Mouse (Mus musculus): Measurements from ENCODE around the gene Rabggta.
A peak's percentile ranks its signal among the peaks of the same experiment; 100 is the strongest.

Gene Rabggta

DNA sequence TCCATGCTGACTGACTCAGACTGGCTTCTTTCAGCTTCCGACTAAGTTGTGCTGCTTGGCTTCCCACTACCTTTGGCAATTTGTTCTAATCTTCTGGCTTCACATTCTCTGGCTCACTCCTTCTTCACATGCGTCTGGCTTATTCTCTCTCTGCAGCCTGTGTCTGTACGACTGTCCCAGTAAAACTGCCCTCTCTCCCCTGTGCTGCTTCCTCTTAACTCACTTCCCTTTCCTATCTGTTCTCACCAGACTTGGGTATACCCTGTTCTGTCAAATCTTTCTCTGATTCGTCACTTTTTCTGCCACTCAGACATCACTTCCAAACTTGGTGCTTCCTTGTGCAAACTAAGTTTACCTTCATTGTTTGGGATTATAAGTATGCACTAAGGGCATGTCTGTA is 24.8 kb downstream of the Rabggta start:
- DNase-seq (ENCODE audit: low read depth, low spot score), result no peak

DNA sequence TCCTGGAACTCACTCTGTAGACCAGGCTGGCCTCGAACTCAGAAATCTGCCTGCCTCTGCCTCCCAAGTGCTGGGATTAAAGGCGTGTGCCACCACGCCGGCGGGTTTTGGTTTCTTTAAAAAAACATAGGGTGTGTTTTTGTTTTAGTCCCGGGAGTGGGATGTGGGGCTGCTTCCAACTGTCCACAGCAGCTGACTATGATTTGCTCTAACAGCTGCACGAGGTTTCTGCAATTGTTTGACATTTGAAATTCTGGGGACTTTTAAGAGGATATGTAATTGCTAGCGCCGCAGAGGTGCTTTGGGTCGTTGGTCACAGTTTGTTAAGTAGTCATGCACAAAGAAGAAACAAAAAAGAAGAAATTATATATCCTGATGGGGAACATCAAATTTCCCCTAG is 32.6 kb downstream of the Rabggta start:
- DNase-seq (ENCODE audit: low read depth, low spot score), result no peak

DNA sequence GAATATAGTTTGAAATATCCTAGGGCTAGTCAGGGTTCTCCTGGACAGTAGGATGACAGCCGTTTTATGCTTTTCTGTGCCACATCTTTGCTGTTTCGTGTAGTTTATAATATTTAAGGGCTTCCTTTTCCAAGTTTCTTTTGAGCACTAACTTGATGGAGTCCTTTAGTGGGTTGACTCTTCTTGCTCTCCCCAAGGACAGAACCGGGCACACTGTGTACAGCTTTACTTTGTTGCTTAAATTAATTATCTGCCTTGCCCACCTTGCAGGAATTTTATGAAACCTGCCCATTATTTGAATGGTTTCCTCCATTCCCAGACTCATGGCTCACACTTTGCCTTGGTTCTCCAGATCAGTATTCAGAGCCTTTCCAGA is 40.0 kb downstream of the Rabggta start:
- no peak for DNase-seq (ENCODE audit: low read depth, low spot score)

DNA sequence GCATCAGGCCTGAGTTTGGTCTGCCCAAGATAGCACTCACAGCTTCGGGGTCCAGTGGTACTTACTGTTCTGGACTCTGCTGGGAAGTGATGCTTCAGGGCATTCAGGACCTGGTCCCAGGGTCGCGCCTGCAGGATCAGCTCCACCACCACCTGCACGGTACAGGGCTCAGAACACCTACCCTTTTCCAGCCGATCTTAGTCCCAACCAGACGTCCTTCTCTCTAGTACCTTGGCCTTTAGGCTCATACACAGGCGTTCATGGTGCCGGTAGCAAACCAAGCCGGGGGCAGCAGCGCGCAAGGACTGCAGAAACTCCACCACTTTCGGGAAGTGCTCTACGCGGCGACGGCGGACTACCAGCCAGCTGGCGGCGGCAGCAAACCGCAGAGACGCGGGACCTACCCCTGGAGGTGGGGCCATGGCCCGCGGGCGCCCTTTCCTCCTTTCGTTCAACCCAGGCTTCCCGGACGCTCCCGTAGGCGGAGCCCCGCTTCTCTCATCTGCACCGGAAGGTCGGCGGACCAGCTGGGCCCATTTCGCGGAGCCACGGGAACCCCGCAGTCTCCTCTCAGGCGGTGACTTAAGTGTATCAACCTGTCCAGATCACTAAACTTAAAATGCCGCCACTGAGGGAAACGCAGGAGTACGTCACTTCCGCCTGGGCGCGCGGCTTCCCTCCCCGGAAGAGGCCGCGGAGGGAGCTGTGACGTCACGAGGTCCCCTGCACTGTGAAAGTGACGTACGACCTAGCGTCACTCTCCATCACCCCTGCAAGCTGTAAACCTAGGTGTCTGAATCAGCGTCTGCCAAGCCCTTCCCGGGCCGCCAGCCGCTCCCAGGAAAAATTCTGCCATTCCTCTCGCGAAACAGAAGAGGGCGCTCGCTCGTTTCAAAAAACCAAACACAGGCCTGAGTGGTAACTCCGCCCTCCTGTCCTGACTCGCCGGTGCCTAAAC is 40.6 kb downstream of the Rabggta start, which contains the start of gene Tinf2:
Gene Tinf2 (minus strand): TSS at position 661 of the 958 bp plus-strand sequence.
- DNase-seq (ENCODE audit: low read depth, low spot score), result peak; percentile 94

DNA sequence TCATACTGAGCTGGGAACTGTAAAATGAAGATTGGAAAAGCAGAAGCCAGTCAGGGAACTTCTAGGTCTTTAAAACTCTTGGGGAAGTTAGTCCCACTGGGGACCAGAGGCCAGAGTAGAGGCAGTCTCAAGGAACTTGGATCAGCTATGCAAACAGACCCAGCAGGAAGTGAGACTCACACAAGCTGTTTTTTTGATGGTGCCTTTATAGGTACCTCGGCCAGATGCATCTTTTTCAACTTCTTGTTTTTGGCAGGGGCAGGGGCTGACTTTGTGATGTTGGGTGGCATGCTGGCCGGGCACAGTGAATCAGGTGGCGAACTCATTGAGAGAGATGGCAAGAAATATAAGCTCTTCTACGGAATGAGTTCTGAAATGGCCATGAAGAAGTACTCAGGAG is 44.4 kb downstream of the Rabggta start:
- DNase-seq (ENCODE audit: low read depth, low spot score), result no peak

DNA sequence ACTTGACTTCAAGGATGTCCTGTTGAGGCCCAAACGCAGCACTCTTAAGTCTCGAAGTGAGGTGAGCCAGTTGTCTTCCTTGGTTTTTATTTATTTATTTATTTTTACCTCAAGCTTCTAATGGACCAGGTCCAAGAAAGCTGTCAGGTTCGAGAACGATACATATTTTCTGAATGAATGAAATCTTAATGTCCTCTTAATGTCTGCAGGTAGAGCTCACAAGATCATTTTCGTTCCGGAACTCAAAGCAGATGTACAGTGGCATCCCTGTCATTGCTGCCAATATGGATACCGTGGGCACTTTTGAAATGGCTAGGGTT is 49.4 kb downstream of the Rabggta start:
- DNase-seq (ENCODE audit: low read depth, low spot score), result no peak

DNA sequence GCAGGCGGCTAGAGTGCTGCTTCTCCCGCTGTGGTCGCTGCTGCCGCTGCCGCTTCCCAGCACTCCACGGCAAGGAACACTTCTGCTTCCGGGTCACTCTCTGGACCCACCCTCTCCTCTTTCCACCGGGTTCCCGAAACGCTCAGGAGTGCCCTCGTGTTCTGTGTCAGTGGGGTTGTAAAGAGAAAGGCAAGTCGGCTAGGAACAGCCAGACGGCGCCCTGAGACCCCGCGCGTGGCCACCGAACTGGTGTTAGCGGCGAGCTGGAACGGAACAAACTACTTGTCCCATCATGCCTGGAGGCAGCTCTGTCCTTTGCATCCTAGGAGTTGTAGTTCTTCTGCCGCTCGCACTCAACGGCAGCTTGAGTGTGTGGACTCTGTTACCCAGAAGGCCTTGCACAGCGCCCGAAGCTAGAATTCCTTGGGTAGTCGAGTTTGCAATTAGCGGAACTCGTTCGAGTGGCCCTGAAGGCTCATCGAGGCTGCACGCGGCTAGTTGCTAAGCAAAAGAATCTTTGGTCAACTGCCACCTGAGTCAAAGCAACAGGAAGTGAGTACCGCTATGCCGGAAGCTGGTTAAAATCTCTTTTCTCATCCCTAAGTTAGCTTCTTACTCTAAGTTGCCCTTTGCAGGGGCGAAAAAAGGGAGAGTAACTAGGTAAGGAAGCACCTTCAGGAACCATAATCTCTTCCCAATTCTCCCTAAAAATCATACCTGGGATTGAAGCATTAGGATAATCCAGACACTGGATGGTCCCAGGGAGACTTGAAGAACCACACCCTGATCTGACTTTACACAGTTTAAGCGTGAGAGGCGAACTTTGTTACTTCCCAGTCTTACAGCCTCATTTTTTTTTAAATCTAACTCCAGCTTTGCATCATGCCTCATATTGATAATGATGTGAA is 50.0 kb downstream of the Rabggta start, which contains the start of the genes Gmpr2 and Nedd8:
Gene Gmpr2 (plus strand): TSS at position 109 of the 908 bp plus-strand sequence.
Gene Nedd8 (minus strand): TSS at position 292 of the 908 bp plus-strand sequence.
- peak; percentile 91 for DNase-seq (ENCODE audit: low read depth, low spot score)

DNA sequence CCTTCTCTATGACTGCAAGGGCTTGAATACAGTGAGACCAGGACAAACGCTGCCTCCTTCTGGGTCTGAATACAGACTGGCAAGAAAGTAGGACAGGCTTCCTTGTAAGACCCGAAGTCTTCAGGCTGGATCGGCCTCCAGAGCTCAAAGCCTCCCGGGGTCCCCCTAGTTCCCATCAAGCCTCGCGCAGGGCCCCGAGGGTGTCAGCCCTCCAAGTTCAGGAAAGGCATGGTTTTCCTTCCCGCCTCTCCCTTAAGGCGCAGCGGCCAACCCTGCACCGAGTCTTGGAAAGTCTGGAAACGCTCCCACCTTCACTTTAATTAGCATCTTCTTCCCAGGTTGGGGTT is 50.6 kb downstream of the Rabggta start:
- DNase-seq (ENCODE audit: low read depth, low spot score), result no peak
